ENCODE assay signal across 25 mouse cellular contexts in the genomic region with DNA sequence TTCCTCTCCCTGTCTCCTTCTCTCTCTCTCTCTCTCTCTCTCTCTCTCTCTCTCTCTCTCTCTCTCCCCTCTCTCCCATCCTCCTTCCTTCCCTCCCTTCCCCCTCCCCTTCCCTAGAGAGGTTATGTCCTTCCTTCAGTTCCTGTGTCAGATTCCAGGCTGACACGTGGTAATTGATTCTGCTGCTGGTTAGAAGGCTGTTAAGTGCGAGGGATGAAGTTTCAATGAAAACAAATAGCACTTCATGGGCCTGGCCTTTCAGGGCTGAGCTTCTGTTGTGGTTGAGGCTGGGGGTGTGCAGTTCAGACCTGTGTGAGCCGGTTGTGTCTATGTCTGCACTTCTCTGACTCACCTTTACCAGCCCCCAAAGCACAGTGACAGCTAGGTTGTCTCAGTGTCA.
DNase-seq lines count a peak whose midpoint lies in the region; ATAC-seq lines count a peak whose summit lies in the region.
"Had no signal": no experiment of that assay in that cellular context is flagged by ENCODE, and none has a peak within 500 bp of the region (broad histone marks: within the 10 kb centered on the region; RNA-seq: fewer than 3 reads in every experiment).

No protein-coding gene starts in this region.

- peaks cover 23% of the 10 kb centered on the region for H3K27me3 ChIP-seq in hindbrain, embryonic 10.5 days (ENCODE audit: insufficient read depth, poor library complexity, severe bottlenecking)
- H3K27me3 ChIP-seq in hindbrain, embryonic 13.5 days: peaks cover 16% of the 10 kb centered on the region; the same call in 1 of the 2 replicates
- no peaks in the 10 kb centered on the region; the same call in 1 of the 2 replicates for H3K27me3 ChIP-seq in midbrain, embryonic 11.5 days (ENCODE audit: control insufficient read depth, insufficient read depth, low read length)
- H3K27me3 ChIP-seq in midbrain, embryonic 16.5 days (ENCODE audit: control insufficient read depth, insufficient read depth, low read depth, low read length): no peaks in the 10 kb centered on the region
- peaks cover 5% of the 10 kb centered on the region; the same call in 1 of the 2 replicates for H3K27me3 ChIP-seq in embryonic facial prominence, embryonic 12.5 days
- H3K27me3 ChIP-seq: CH12.LX; intestine, embryonic 15.5 days had no signal

- no peaks in the 10 kb centered on the region for H3K36me3 ChIP-seq in hindbrain, embryonic 10.5 days
- H3K36me3 ChIP-seq in hindbrain, embryonic 13.5 days: no peaks in the 10 kb centered on the region
- H3K36me3 ChIP-seq in midbrain, embryonic 11.5 days (ENCODE audit: control insufficient read depth, insufficient read depth, low read length): no peaks in the 10 kb centered on the region
- H3K36me3 ChIP-seq in midbrain, embryonic 16.5 days (ENCODE audit: control insufficient read depth, insufficient read depth, low read length): no peaks in the 10 kb centered on the region
- no peaks in the 10 kb centered on the region for H3K36me3 ChIP-seq in embryonic facial prominence, embryonic 12.5 days
- H3K36me3 ChIP-seq: intestine, embryonic 15.5 days; limb, embryonic 13.5 days; lung, embryonic 15.5 days; midbrain, embryonic 12.5 days had no signal

- H3K27ac ChIP-seq in hindbrain, embryonic 10.5 days: peak overlapping the region; percentile 51; the same call in 1 of the 2 replicates
- H3K27ac ChIP-seq in hindbrain, embryonic 13.5 days: no peak overlapping the region
- no peak overlapping the region for H3K27ac ChIP-seq in midbrain, embryonic 11.5 days (ENCODE audit: low read depth, low read length)
- H3K27ac ChIP-seq in midbrain, embryonic 16.5 days (ENCODE audit: low read length): no peak overlapping the region
- peak overlapping the region; percentile 37 for H3K27ac ChIP-seq in embryonic facial prominence, embryonic 12.5 days
- H3K27ac ChIP-seq: gastrocnemius, adult 2 months; hindbrain, embryonic 14.5 days; intestine, embryonic 15.5 days; limb, embryonic 13.5 days; liver, embryonic 14.5 days; lung, embryonic 15.5 days; midbrain, embryonic 12.5 days had no signal

- 14% methylated on average over 3 of the region's 3 CpGs for WGBS in hindbrain, embryonic 10.5 days
- 11% methylated on average over 3 of the region's 3 CpGs for WGBS in hindbrain, embryonic 13.5 days
- WGBS in midbrain, embryonic 11.5 days: 33% methylated on average over 3 of the region's 3 CpGs
- 19% methylated on average over 3 of the region's 3 CpGs for WGBS in midbrain, embryonic 16.5 days
- WGBS in embryonic facial prominence, embryonic 12.5 days: 4% methylated on average over 3 of the region's 3 CpGs

- H3K9me3 ChIP-seq in hindbrain, embryonic 10.5 days: no peaks in the 10 kb centered on the region
- H3K9me3 ChIP-seq in hindbrain, embryonic 13.5 days: no peaks in the 10 kb centered on the region
- H3K9me3 ChIP-seq in midbrain, embryonic 11.5 days (ENCODE audit: control insufficient read depth, low read length): no peaks in the 10 kb centered on the region
- H3K9me3 ChIP-seq in midbrain, embryonic 16.5 days (replicated peaks; ENCODE audit: control insufficient read depth, low read length, poor library complexity, severe bottlenecking): no peaks in the 10 kb centered on the region
- H3K9me3 ChIP-seq in embryonic facial prominence, embryonic 12.5 days: no peaks in the 10 kb centered on the region
- H3K9me3 ChIP-seq: intestine, embryonic 15.5 days; limb, embryonic 13.5 days; lung, embryonic 15.5 days; midbrain, embryonic 12.5 days had no signal

- ATAC-seq in hindbrain, embryonic 13.5 days (ENCODE audit: low FRiP score): no peak
- no peak for ATAC-seq in midbrain, embryonic 11.5 days (ENCODE audit: low FRiP score)
- no peak for ATAC-seq in midbrain, embryonic 16.5 days
- ATAC-seq in embryonic facial prominence, embryonic 12.5 days (ENCODE audit: insufficient number of reproducible peaks, insufficient read depth, low FRiP score, low TSS enrichment): peak; percentile 67; the same call in 1 of the 2 replicates
- ATAC-seq in monocyte, adult 5-6 weeks (replicated peaks; ENCODE audit: insufficient number of reproducible peaks, low FRiP score, low TSS enrichment, poor library complexity, severe bottlenecking): no peak
- ATAC-seq: intestine, embryonic 15.5 days had no signal

- no peak overlapping the region for H3K9ac ChIP-seq in hindbrain, embryonic 13.5 days
- no peak overlapping the region for H3K9ac ChIP-seq in midbrain, embryonic 11.5 days (ENCODE audit: low read length)
- no peak overlapping the region for H3K9ac ChIP-seq in midbrain, embryonic 16.5 days (ENCODE audit: low read depth, low read length)
- H3K9ac ChIP-seq in embryonic facial prominence, embryonic 12.5 days: no peak overlapping the region
- H3K9ac ChIP-seq: hindbrain, embryonic 14.5 days; intestine, embryonic 15.5 days; limb, embryonic 13.5 days; liver, embryonic 14.5 days; lung, embryonic 15.5 days; midbrain, embryonic 12.5 days had no signal

- no peak overlapping the region for H3K4me3 ChIP-seq in hindbrain, embryonic 10.5 days
- H3K4me3 ChIP-seq in hindbrain, embryonic 13.5 days: no peak overlapping the region
- H3K4me3 ChIP-seq in midbrain, embryonic 11.5 days (ENCODE audit: low read depth, low read length): no peak overlapping the region
- no peak overlapping the region for H3K4me3 ChIP-seq in midbrain, embryonic 16.5 days (ENCODE audit: low read depth, low read length)
- H3K4me3 ChIP-seq in embryonic facial prominence, embryonic 12.5 days: no peak overlapping the region
- H3K4me3 ChIP-seq: gastrocnemius, adult 2 months; intestine, embryonic 15.5 days; limb, embryonic 13.5 days; lung, embryonic 15.5 days; midbrain, embryonic 12.5 days; myocyte had no signal

- H3K4me1 ChIP-seq in hindbrain, embryonic 10.5 days (replicated peaks): peaks cover 22% of the 10 kb centered on the region
- H3K4me1 ChIP-seq in hindbrain, embryonic 13.5 days (replicated peaks): no peaks in the 10 kb centered on the region
- H3K4me1 ChIP-seq in midbrain, embryonic 11.5 days (ENCODE audit: control insufficient read depth, insufficient read depth, low read length): no peaks in the 10 kb centered on the region
- no peaks in the 10 kb centered on the region for H3K4me1 ChIP-seq in midbrain, embryonic 16.5 days (ENCODE audit: control insufficient read depth, insufficient read depth, low read length)
- H3K4me1 ChIP-seq in embryonic facial prominence, embryonic 12.5 days: peaks cover 28% of the 10 kb centered on the region
- H3K4me1 ChIP-seq: intestine, embryonic 15.5 days had no signal

- no peak overlapping the region for H3K4me2 ChIP-seq in hindbrain, embryonic 13.5 days
- no peak overlapping the region for H3K4me2 ChIP-seq in midbrain, embryonic 11.5 days
- no peak overlapping the region for H3K4me2 ChIP-seq in midbrain, embryonic 16.5 days (ENCODE audit: low read length)
- no peak overlapping the region for H3K4me2 ChIP-seq in embryonic facial prominence, embryonic 12.5 days (replicated peaks)
- H3K4me2 ChIP-seq: heart, embryonic 11.5 days; hindbrain, embryonic 14.5 days; intestine, embryonic 15.5 days; limb, embryonic 13.5 days; lung, embryonic 15.5 days; midbrain, embryonic 12.5 days had no signal

- peak; percentile 35 for DNase-seq in hindbrain, embryonic 10.5 days (ENCODE audit: low spot score)
- peak; percentile 62 for DNase-seq in midbrain, embryonic 11.5 days (ENCODE audit: low spot score, missing footprints)
- no peak for DNase-seq in right cerebral cortex, adult 18-20 months
- no peak for DNase-seq in heart, adult 9 months (ENCODE audit: low spot score in 2 of 2)
- DNase-seq: adrenal gland, postnatal 36 days; cerebellum, adult 18-20 months; cerebellum, postnatal 36 days; gastrocnemius, adult 2 months; heart, postnatal 10 days; kidney, postnatal 4 days; lung, postnatal 4 days; thymus, postnatal 25 days had no signal

Comparison
In these comparisons a context has a peak if more than half of its experiments do, and no peak if none do; other contexts are left out.
1. H3K27ac ChIP-seq: peak in hindbrain, embryonic 10.5 days (single experiment) and embryonic facial prominence, embryonic 12.5 days (single experiment); none in hindbrain, embryonic 13.5 days (single experiment), midbrain, embryonic 11.5 days (single experiment) and midbrain, embryonic 16.5 days (single experiment).
2. DNase-seq: peak in hindbrain, embryonic 10.5 days (single experiment) and midbrain, embryonic 11.5 days (single experiment); none in right cerebral cortex, adult 18-20 months (single experiment) and heart, adult 9 months (0 of 2).